Mouse (Mus musculus) frontal cortex, postnatal 14 days (tissue): Measurements from ENCODE around the gene Thsd4.
"Not testable (repeated sequence)": the region's sequence is repeated elsewhere in the genome, so short reads cannot be mapped to it uniquely, and the experiment has no call there.

ENCODE experiments used
- DNase-seq, 2 experiments: peaks; one replicate each; pipeline ENCODE4 v3.0.0; 2022; ENCODE audit warnings: low spot score in 2 of 2

Thsd4 gene

GRCm38 (mm10) chr9:59989864-59990263 lies 532.0 kb downstream of the Thsd4 start:
- DNase-seq = peak in 1 of 2 experiments; percentile 62

- DNase-seq = no peak
Observed at GRCm38 (mm10) chr9:59985900-59986572, 535.8 kb downstream of the Thsd4 start.

GRCm38 (mm10) chr9:59981116-59981515 lies 540.7 kb downstream of the Thsd4 start:
- DNase-seq = no peak

- no peak for DNase-seq
Observed at GRCm38 (mm10) chr9:59971263-59971662, 550.6 kb downstream of the Thsd4 start.

GRCm38 (mm10) chr9:59969383-59969782 lies 552.5 kb downstream of the Thsd4 start:
- DNase-seq = peak; percentile 29 to 66

- no peak for DNase-seq
Observed at GRCm38 (mm10) chr9:59965046-59965445, 556.8 kb downstream of the Thsd4 start.

- peak in 1 of 2 experiments; percentile 30 for DNase-seq
Observed at GRCm38 (mm10) chr9:59964367-59964766, 557.5 kb downstream of the Thsd4 start.

GRCm38 (mm10) chr9:59961201-59961955 lies 560.5 kb downstream of the Thsd4 start:
- no peak for DNase-seq

GRCm38 (mm10) chr9:59960559-59960958 lies 561.3 kb downstream of the Thsd4 start, which contains the start of gene Nr2e3:
Gene Nr2e3, minus strand, starts transcription at chr9:59960659.
- no peak for DNase-seq

GRCm38 (mm10) chr9:59959276-59959675 lies 562.6 kb downstream of the Thsd4 start:
- DNase-seq = peak; percentile 54 to 62

- DNase-seq = not testable (repeated sequence)
Observed at GRCm38 (mm10) chr9:59958115-59958514, 563.7 kb downstream of the Thsd4 start.

GRCm38 (mm10) chr9:59956496-59956895 lies 565.4 kb downstream of the Thsd4 start:
- DNase-seq = no peak

- no peak for DNase-seq
Observed at GRCm38 (mm10) chr9:59955692-59956091, 566.2 kb downstream of the Thsd4 start.

GRCm38 (mm10) chr9:59955199-59955598 lies 566.6 kb downstream of the Thsd4 start:
- DNase-seq = no peak

- DNase-seq = no peak
Observed at GRCm38 (mm10) chr9:59953556-59953955, 568.3 kb downstream of the Thsd4 start.

GRCm38 (mm10) chr9:59952515-59953070 lies 569.3 kb downstream of the Thsd4 start:
- no peak for DNase-seq

- DNase-seq = no peak
Observed at GRCm38 (mm10) chr9:59951943-59952342, 569.9 kb downstream of the Thsd4 start.

- DNase-seq = no peak
Observed at GRCm38 (mm10) chr9:59951001-59951750, 570.7 kb downstream of the Thsd4 start.

GRCm38 (mm10) chr9:59949981-59950380 lies 571.9 kb downstream of the Thsd4 start:
- no peak for DNase-seq

- DNase-seq = no peak
Observed at GRCm38 (mm10) chr9:59949511-59949910, 572.3 kb downstream of the Thsd4 start.

- no peak for DNase-seq
Observed at GRCm38 (mm10) chr9:59948691-59949250, 573.1 kb downstream of the Thsd4 start.

GRCm38 (mm10) chr9:59948226-59948625 lies 573.6 kb downstream of the Thsd4 start:
- DNase-seq = no peak
